In genomic region chr2:30205629-30206357, GRCm38 (mm10) we compare ENCODE assay signal across 7 mouse cellular contexts. TPM values are rescaled to one million over a fixed set of nuclear protein-coding genes. Genes with fewer than 3 reads are reported as not detected.
DNase-seq lines count a peak whose midpoint lies in the region; ATAC-seq and TF ChIP-seq lines count a peak whose summit lies in the region.

TSS of gene Kyat1 (minus strand) at chr2:30205847.

- peak; percentile 95 for DNase-seq in adrenal gland, postnatal 10 days
- peak; percentile 91 for DNase-seq in embryonic facial prominence, embryonic 10.5 days (ENCODE audit: low spot score)
- no peak for DNase-seq in gonadal fat pad, adult 2 months (ENCODE audit: low read depth)
- peak; percentile 93 for DNase-seq in left cerebral cortex, postnatal 4 days

- H3K4me2 ChIP-seq in intestine, postnatal 0 days (replicated peaks; ENCODE audit: low read depth), result peak within 1 kb of the TSS; percentile 78
- H3K4me2 ChIP-seq in midbrain, embryonic 12.5 days (replicated peaks), result peak within 1 kb of the TSS; percentile 88

- H3K4me1 ChIP-seq in embryonic facial prominence, embryonic 10.5 days, result peaks cover 19% of the 10 kb centered on the region
- H3K4me1 ChIP-seq in intestine, postnatal 0 days (replicated peaks; ENCODE audit: control insufficient read depth, insufficient read depth, low read length), result no peaks in the 10 kb centered on the region
- H3K4me1 ChIP-seq in midbrain, embryonic 12.5 days, result peaks cover 15% of the 10 kb centered on the region
- peaks cover 14% of the 10 kb centered on the region; the same call in 1 of the 2 replicates for H3K4me1 ChIP-seq in small intestine, adult 2 months (ENCODE audit: control insufficient read depth, insufficient read depth, insufficient read length, low read length)

- H3K27me3 ChIP-seq in embryonic facial prominence, embryonic 10.5 days (replicated peaks; ENCODE audit: low read depth, poor library complexity, severe bottlenecking), result no peaks in the 10 kb centered on the region
- no peaks in the 10 kb centered on the region for H3K27me3 ChIP-seq in intestine, postnatal 0 days (replicated peaks; ENCODE audit: control insufficient read depth, insufficient read depth, low read length)
- no peaks in the 10 kb centered on the region for H3K27me3 ChIP-seq in midbrain, embryonic 12.5 days
- no peaks in the 10 kb centered on the region for H3K27me3 ChIP-seq in small intestine, adult 2 months (ENCODE audit: control insufficient read depth, insufficient read depth, low read length)

- TF ChIP-seq POLR2A in small intestine, adult 2 months (IDR thresholded peaks at IDR 0.05; ENCODE audit: low read depth, low read length), result peak; percentile 86

- H3K4me3 ChIP-seq in embryonic facial prominence, embryonic 10.5 days, result peak within 1 kb of the TSS; percentile 81
- H3K4me3 ChIP-seq in intestine, postnatal 0 days (ENCODE audit: low read depth, low read length), result peak within 1 kb of the TSS; percentile 64
- peak within 1 kb of the TSS; percentile 70 for H3K4me3 ChIP-seq in midbrain, embryonic 12.5 days
- H3K4me3 ChIP-seq in small intestine, adult 2 months (ENCODE audit: low read depth, low read length), result peak within 1 kb of the TSS; percentile 84

- no peaks in the 10 kb centered on the region for H3K9me3 ChIP-seq in embryonic facial prominence, embryonic 10.5 days
- H3K9me3 ChIP-seq in intestine, postnatal 0 days (ENCODE audit: control insufficient read depth), result no peaks in the 10 kb centered on the region
- H3K9me3 ChIP-seq in midbrain, embryonic 12.5 days, result no peaks in the 10 kb centered on the region

- H3K27ac ChIP-seq in embryonic facial prominence, embryonic 10.5 days (replicated peaks), result peak within 1 kb of the TSS; percentile 77
- H3K27ac ChIP-seq in intestine, postnatal 0 days (ENCODE audit: low read depth, low read length), result peak within 1 kb of the TSS; percentile 79
- peak within 1 kb of the TSS; percentile 76 for H3K27ac ChIP-seq in midbrain, embryonic 12.5 days (replicated peaks)
- H3K27ac ChIP-seq in small intestine, adult 2 months (ENCODE audit: insufficient read depth, low read depth, low read length), result peak within 1 kb of the TSS; percentile 74

- peak within 1 kb of the TSS; percentile 59 for H3K9ac ChIP-seq in intestine, postnatal 0 days (ENCODE audit: low read depth, low read length)
- H3K9ac ChIP-seq in midbrain, embryonic 12.5 days (replicated peaks), result peak within 1 kb of the TSS; percentile 69

- under 1% methylated on average over 44 of the region's 44 CpGs for WGBS in embryonic facial prominence, embryonic 10.5 days
- WGBS in intestine, postnatal 0 days, result 0% methylated on average over 44 of the region's 44 CpGs
- under 1% methylated on average over 44 of the region's 44 CpGs for WGBS in midbrain, embryonic 12.5 days
- under 1% methylated on average over 44 of the region's 44 CpGs for WGBS in small intestine, adult 2 months

- intact Hi-C loops in left cerebral cortex, postnatal 4 days (cut with DNase I), result no loop called here

- no peaks in the 10 kb centered on the region for H3K36me3 ChIP-seq in embryonic facial prominence, embryonic 10.5 days (replicated peaks)
- H3K36me3 ChIP-seq in intestine, postnatal 0 days (ENCODE audit: control insufficient read depth, insufficient read depth), result no peaks in the 10 kb centered on the region
- no peaks in the 10 kb centered on the region for H3K36me3 ChIP-seq in midbrain, embryonic 12.5 days
- no peaks in the 10 kb centered on the region for H3K36me3 ChIP-seq in small intestine, adult 2 months (ENCODE audit: control insufficient read depth, insufficient read depth, low read length)

- peak; percentile 91 for ATAC-seq in intestine, postnatal 0 days
- peak; percentile 96 for ATAC-seq in midbrain, embryonic 12.5 days (ENCODE audit: low FRiP score, low read depth)

- TF ChIP-seq CTCF in intestine, postnatal 0 days (IDR thresholded peaks at IDR 0.05; ENCODE audit: low read depth), result no peak
- no peak for TF ChIP-seq CTCF in small intestine, adult 2 months (IDR thresholded peaks at IDR 0.05; ENCODE audit: extremely low read depth, insufficient read length, insufficient replicate concordance, low read depth, low read length)

RNA-seq across cellular contexts. Expression of gene Kyat1, which starts in this region (rescaled TPM):
- total RNA-seq in adrenal gland, postnatal 10 days (2021), result 10 to 100 TPM; 27.4 to 27.9 TPM
- polyA plus RNA-seq in embryonic facial prominence, embryonic 10.5 days (2016; fragmentation: Nextera tagmentation; extraction: Ambion mirVana), result 8.2 and 8.3 TPM in 2 replicates
- polyA plus RNA-seq in gonadal fat pad, adult 2 months (2012; rRNA removed), result 83.0 and 87.2 TPM in 2 replicates
- 17.3 and 20.5 TPM in 2 replicates for polyA plus RNA-seq in intestine, postnatal 0 days (2015; fragmentation: Nextera tagmentation; extraction: Ambion mirVana)
- total RNA-seq in left cerebral cortex, postnatal 4 days (2021), result 10 to 100 TPM; 12.0 to 12.7 TPM
- polyA plus RNA-seq in midbrain, embryonic 12.5 days (2016; fragmentation: Nextera tagmentation; extraction: Ambion mirVana), result 12.6 and 12.8 TPM in 2 replicates
- polyA plus RNA-seq in small intestine, adult 2 months (2012; rRNA removed), result 14.9 and 77.0 TPM in 2 replicates
